Mouse (Mus musculus): ENCODE data around the gene Cd36. TPM values are rescaled to one million over a fixed set of nuclear protein-coding genes. Genes with fewer than 3 reads are reported as not detected.
"Not testable (repeated sequence)": the region's sequence is repeated elsewhere in the genome, so short reads cannot be mapped to it uniquely, and the experiment has no call there.

The Cd36 gene
- polyA plus RNA-seq, 1 experiment from 2014 or later, result 11.9 TPM

DNA sequence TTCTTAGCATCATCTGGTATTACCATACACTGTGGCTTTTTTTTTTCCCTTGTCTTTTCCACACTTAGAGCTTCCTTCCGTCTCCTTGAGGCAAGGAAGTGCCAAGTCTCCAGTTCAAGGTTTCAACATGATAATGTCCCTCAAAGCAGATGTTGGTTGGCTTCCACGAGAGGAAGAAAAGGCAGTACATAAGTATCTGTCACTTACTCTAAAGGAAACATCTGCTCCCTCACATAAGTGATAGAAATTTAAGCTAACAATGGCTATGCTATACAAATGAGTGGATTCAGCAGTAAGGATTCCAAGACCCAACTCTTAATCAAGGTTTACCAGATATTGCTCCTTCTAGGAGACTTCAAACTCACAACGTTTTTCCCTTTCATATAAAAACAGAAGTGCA is 10.3 kb upstream of the Cd36 start:
- no peak; the same call in 1 of the 2 replicates for ATAC-seq (replicated peaks; ENCODE audit: low FRiP score)
- H3K9me3 ChIP-seq (ENCODE audit: control insufficient read depth, low read length), result no peaks in the 10 kb centered on the region

DNA sequence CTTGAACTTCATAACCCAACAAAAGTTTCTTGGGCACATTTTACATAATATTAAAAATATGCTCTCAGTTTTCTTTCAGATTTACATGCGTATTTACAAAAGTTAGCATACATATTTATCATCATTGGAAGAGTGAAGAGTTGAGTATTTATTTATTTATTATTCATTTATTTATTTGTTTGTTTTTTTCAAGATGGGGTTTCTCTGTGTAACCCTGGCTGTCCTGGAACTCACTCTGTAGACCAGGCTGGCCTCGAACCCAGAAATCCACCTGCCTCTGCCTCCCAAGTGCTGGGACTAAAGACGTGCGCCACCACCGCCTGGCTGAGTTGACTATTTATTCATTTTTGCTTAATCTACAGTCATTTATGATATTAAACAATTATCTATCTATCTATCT is 9.0 kb upstream of the Cd36 start:
- not testable (repeated sequence) for H3K4me1 ChIP-seq (replicated peaks; ENCODE audit: control insufficient read depth, insufficient read depth, low read length)
- WGBS, result 93% methylated on average over 5 of the region's 5 CpGs

More for the DNA sequence above, 10.3 kb upstream of the Cd36 start:
- 36% methylated on average over 3 of the region's 3 CpGs for WGBS
- no peaks in the 10 kb centered on the region for H3K36me3 ChIP-seq (ENCODE audit: control insufficient read depth, insufficient read depth, low read length)
- H3K27ac ChIP-seq (ENCODE audit: low read depth, low read length), result no peak overlapping the region
- H3K4me3 ChIP-seq (ENCODE audit: low read depth, low read length), result no peak overlapping the region
- H3K27me3 ChIP-seq (replicated peaks; ENCODE audit: control insufficient read depth, insufficient read depth, low read length), result no peaks in the 10 kb centered on the region
- DNase-seq (ENCODE audit: low spot score), result no peak
- H3K4me1 ChIP-seq (replicated peaks; ENCODE audit: control insufficient read depth, insufficient read depth, low read length), result no peaks in the 10 kb centered on the region
- no peak overlapping the region for H3K9ac ChIP-seq (ENCODE audit: low read depth, low read length)
- no peak overlapping the region for H3K4me2 ChIP-seq

GRCm38 (mm10) chr5:17893577-17894172 is 5.1 kb upstream of the Cd36 start:
- no peak overlapping the region for H3K9ac ChIP-seq (ENCODE audit: low read depth, low read length)
- no peak for ATAC-seq (replicated peaks; ENCODE audit: low FRiP score)
- WGBS, result 66% methylated on average over 2 of the region's 2 CpGs

More for the DNA sequence above, 9.0 kb upstream of the Cd36 start:
- H3K36me3 ChIP-seq (ENCODE audit: control insufficient read depth, insufficient read depth, low read length); DNase-seq (ENCODE audit: low spot score); H3K9ac ChIP-seq (ENCODE audit: low read depth, low read length); H3K27me3 ChIP-seq (replicated peaks; ENCODE audit: control insufficient read depth, insufficient read depth, low read length); ATAC-seq (replicated peaks; ENCODE audit: low FRiP score); H3K27ac ChIP-seq (ENCODE audit: low read depth, low read length); H3K9me3 ChIP-seq (ENCODE audit: control insufficient read depth, low read length); H3K4me3 ChIP-seq (ENCODE audit: low read depth, low read length); H3K4me2 ChIP-seq: not testable (repeated sequence)

DNA sequence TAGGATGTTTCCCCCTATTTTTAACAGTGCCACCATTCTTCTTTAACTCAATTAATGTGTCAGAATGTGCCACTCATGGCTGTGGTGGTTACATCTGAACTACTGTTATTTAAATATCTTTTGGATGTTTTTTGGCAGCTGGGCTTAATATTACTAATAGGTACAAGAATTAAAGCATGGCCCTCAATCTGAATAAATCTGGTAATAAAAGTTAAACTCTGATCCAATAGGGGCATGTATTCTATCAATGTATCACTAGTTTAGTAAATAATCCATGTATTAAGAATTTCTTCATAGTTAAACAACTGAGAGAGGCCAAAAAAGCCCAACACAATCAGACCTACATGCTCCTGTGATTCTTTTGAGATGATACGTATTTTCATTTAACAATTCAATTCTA is 690 bp upstream of the Cd36 start:
- DNase-seq (ENCODE audit: low spot score), result no peak
- Histone ChIP-seq H3K4me2 (no peak overlapping the region), H3K9ac (ENCODE audit: low read depth, low read length) (no peak overlapping the region), H3K27ac (ENCODE audit: low read depth, low read length) (no peak overlapping the region), H3K4me1 (replicated peaks; ENCODE audit: control insufficient read depth, insufficient read depth, low read length) (no peaks in the 10 kb centered on the region), H3K4me3 (ENCODE audit: low read depth, low read length) (no peak overlapping the region), H3K36me3 (ENCODE audit: control insufficient read depth, insufficient read depth, low read length) (no peaks in the 10 kb centered on the region), H3K9me3 (ENCODE audit: control insufficient read depth, low read length) (no peaks in the 10 kb centered on the region), H3K27me3 (replicated peaks; ENCODE audit: control insufficient read depth, insufficient read depth, low read length) (no peaks in the 10 kb centered on the region)
- 78% methylated on average over 1 of the region's 1 CpGs for WGBS
- no peak for ATAC-seq (replicated peaks; ENCODE audit: low FRiP score)

More at GRCm38 (mm10) chr5:17893577-17894172, 5.1 kb upstream of the Cd36 start:
- Histone ChIP-seq H3K4me1 (replicated peaks; ENCODE audit: control insufficient read depth, insufficient read depth, low read length) (no peaks in the 10 kb centered on the region), H3K27me3 (replicated peaks; ENCODE audit: control insufficient read depth, insufficient read depth, low read length) (no peaks in the 10 kb centered on the region), H3K4me3 (ENCODE audit: low read depth, low read length) (no peak overlapping the region), H3K4me2 (no peak overlapping the region), H3K36me3 (ENCODE audit: control insufficient read depth, insufficient read depth, low read length) (no peaks in the 10 kb centered on the region), H3K9me3 (ENCODE audit: control insufficient read depth, low read length) (no peaks in the 10 kb centered on the region), H3K27ac (ENCODE audit: low read depth, low read length) (no peak overlapping the region)
- no peak for DNase-seq (ENCODE audit: low spot score)

- Histone ChIP-seq H3K4me2 (no peak overlapping the region), H3K9ac (ENCODE audit: low read depth, low read length) (no peak overlapping the region), H3K36me3 (ENCODE audit: control insufficient read depth, insufficient read depth, low read length) (no peaks in the 10 kb centered on the region), H3K27me3 (replicated peaks; ENCODE audit: control insufficient read depth, insufficient read depth, low read length) (no peaks in the 10 kb centered on the region), H3K9me3 (ENCODE audit: control insufficient read depth, low read length) (no peaks in the 10 kb centered on the region), H3K4me3 (ENCODE audit: low read depth, low read length) (no peak overlapping the region), H3K4me1 (replicated peaks; ENCODE audit: control insufficient read depth, insufficient read depth, low read length) (no peaks in the 10 kb centered on the region), H3K27ac (ENCODE audit: low read depth, low read length) (no peak overlapping the region)
- DNase-seq (ENCODE audit: low spot score) (no peak), ATAC-seq (replicated peaks; ENCODE audit: low FRiP score) (no peak)
- 82% methylated on average over 3 of the region's 3 CpGs for WGBS
These were observed 2.2 kb downstream of the Cd36 start for GRCm38 (mm10) chr5:17886377-17886776.

DNA sequence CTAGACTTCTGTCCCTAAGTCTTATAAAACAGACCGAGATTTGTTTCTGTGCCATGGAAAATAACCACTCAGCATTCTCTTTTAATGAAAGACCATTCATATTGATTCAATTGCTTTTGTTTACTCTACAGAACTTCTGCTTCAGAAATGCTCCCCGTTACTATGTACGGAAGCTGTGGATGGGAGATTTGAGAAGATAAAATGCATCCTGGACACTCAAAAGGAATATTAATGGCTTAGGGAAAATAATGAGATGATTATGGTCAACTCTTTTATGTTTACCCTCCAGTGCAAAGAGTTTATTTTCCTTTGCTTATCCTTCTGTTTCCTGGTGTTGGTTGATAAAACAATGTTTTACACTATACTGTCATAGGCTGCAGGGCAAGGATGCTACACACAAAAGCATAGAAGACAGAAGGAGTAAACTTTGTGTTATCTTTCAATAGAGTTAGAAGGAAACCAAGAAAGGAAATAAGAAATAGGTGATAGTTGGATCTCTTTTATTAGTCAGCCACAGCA is 5.2 kb downstream of the Cd36 start:
- WGBS, result 74% methylated on average over 3 of the region's 3 CpGs

GRCm38 (mm10) chr5:17881542-17881896 is 7.1 kb downstream of the Cd36 start:
- 68% methylated on average over 2 of the region's 2 CpGs for WGBS

More for the DNA sequence above, 5.2 kb downstream of the Cd36 start:
- no peaks in the 10 kb centered on the region for H3K36me3 ChIP-seq (ENCODE audit: control insufficient read depth, insufficient read depth, low read length)
- no peak overlapping the region for H3K4me3 ChIP-seq (ENCODE audit: low read depth, low read length)
- no peak overlapping the region for H3K27ac ChIP-seq (ENCODE audit: low read depth, low read length)
- no peaks in the 10 kb centered on the region for H3K27me3 ChIP-seq (replicated peaks; ENCODE audit: control insufficient read depth, insufficient read depth, low read length)
- H3K9me3 ChIP-seq (ENCODE audit: control insufficient read depth, low read length), result no peaks in the 10 kb centered on the region
- ATAC-seq (replicated peaks; ENCODE audit: low FRiP score) (no peak), DNase-seq (ENCODE audit: low spot score) (no peak)
- H3K4me1 ChIP-seq (replicated peaks; ENCODE audit: control insufficient read depth, insufficient read depth, low read length), result no peaks in the 10 kb centered on the region
- no peak overlapping the region for H3K4me2 ChIP-seq
- H3K9ac ChIP-seq (ENCODE audit: low read depth, low read length), result no peak overlapping the region

DNA sequence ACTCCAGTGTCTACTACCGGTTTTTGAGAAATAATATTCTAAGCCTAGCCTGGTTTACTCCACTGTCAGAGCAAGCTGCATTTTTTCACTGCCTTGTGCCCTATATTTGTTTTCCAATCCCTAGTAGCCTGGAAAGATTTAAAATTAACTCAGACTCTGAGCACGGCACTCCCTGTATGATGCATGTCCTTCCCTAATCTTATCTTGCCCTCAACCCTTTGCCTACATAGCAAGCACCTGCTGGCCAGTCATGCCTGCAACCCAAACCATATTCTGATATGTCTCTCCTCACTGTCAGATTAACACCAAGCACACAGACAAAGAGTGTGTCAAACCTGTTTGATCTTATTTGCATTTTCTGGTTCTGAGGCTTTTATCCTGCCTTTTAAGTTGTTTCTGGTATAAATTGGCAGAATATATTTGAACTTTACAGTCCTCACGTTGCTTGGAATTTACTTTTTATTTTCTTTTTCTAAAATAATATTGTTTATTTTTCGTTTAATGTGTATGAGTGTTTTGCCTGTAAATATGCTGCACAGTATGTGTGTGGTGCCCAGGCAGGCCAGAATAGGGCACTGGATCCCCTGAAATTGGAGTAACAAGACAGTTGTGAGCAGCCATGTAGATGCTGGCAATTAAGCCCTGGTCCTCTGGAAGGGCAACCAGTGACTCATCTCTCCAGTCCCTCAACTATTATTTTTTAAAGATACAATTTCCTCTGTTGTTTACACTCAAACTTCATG is 7.6 kb downstream of the Cd36 start:
- Histone ChIP-seq H3K36me3 (ENCODE audit: control insufficient read depth, insufficient read depth, low read length) (no peaks in the 10 kb centered on the region), H3K9me3 (ENCODE audit: control insufficient read depth, low read length) (no peaks in the 10 kb centered on the region), H3K4me3 (ENCODE audit: low read depth, low read length) (no peak overlapping the region), H3K4me1 (replicated peaks; ENCODE audit: control insufficient read depth, insufficient read depth, low read length) (no peaks in the 10 kb centered on the region), H3K27me3 (replicated peaks; ENCODE audit: control insufficient read depth, insufficient read depth, low read length) (no peaks in the 10 kb centered on the region), H3K4me2 (no peak overlapping the region), H3K9ac (ENCODE audit: low read depth, low read length) (no peak overlapping the region), H3K27ac (ENCODE audit: low read depth, low read length) (no peak overlapping the region)
- no peak for ATAC-seq (replicated peaks; ENCODE audit: low FRiP score)
- 63% methylated on average over 4 of the region's 4 CpGs for WGBS
- no peak for DNase-seq (ENCODE audit: low spot score)

More at GRCm38 (mm10) chr5:17881542-17881896, 7.1 kb downstream of the Cd36 start:
- Histone ChIP-seq H3K36me3 (ENCODE audit: control insufficient read depth, insufficient read depth, low read length) (no peaks in the 10 kb centered on the region), H3K4me1 (replicated peaks; ENCODE audit: control insufficient read depth, insufficient read depth, low read length) (no peaks in the 10 kb centered on the region), H3K9me3 (ENCODE audit: control insufficient read depth, low read length) (no peaks in the 10 kb centered on the region), H3K27ac (ENCODE audit: low read depth, low read length) (no peak overlapping the region), H3K4me3 (ENCODE audit: low read depth, low read length) (no peak overlapping the region), H3K9ac (ENCODE audit: low read depth, low read length) (no peak overlapping the region), H3K4me2 (no peak overlapping the region), H3K27me3 (replicated peaks; ENCODE audit: control insufficient read depth, insufficient read depth, low read length) (no peaks in the 10 kb centered on the region)
- ATAC-seq (replicated peaks; ENCODE audit: low FRiP score), result no peak
- no peak for DNase-seq (ENCODE audit: low spot score)

- ATAC-seq (replicated peaks; ENCODE audit: low FRiP score), result no peak
- Histone ChIP-seq H3K27ac (ENCODE audit: low read depth, low read length) (no peak overlapping the region), H3K27me3 (replicated peaks; ENCODE audit: control insufficient read depth, insufficient read depth, low read length) (no peaks in the 10 kb centered on the region), H3K36me3 (ENCODE audit: control insufficient read depth, insufficient read depth, low read length) (no peaks in the 10 kb centered on the region), H3K9ac (ENCODE audit: low read depth, low read length) (no peak overlapping the region), H3K9me3 (ENCODE audit: control insufficient read depth, low read length) (no peaks in the 10 kb centered on the region), H3K4me2 (no peak overlapping the region), H3K4me3 (ENCODE audit: low read depth, low read length) (no peak overlapping the region), H3K4me1 (replicated peaks; ENCODE audit: control insufficient read depth, insufficient read depth, low read length) (no peaks in the 10 kb centered on the region)
- 75% methylated on average over 1 of the region's 1 CpGs for WGBS
- DNase-seq (ENCODE audit: low spot score), result no peak
These were observed 8.7 kb downstream of the Cd36 start for GRCm38 (mm10) chr5:17879924-17880323.
